Mouse (Mus musculus): ENCODE measurements at regions not wholly inside any gene's neighbourhood (a gene's known extent, or its start where the extent isn't known, plus 50 kb on each side); places are given as distances from the start of the nearest gene placed in this dataset.
"Not testable (repeated sequence)": the region's sequence is repeated elsewhere in the genome, so short reads cannot be mapped to it uniquely, and the experiment has no call there.

DNA sequence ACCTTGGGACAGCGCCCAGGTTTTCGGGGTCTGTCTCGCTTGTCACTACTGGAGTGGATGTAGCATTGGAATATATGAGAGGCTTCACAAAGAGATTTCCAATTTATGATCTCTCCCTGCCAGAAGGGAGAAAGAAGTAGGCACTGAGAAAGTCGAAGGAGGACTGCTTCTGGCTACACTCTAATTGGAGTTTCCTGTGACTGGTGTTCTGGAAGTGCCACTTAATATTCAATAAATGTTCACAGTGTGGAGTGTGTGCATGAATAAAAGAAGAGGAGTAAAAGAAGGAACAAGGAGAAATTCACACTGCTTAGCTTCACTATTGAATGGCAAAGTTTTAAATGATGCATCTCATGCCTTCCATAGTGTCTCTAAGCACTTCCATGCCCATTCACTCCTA, 77.1 kb upstream of the Arhgap42 start:
- H3K4me2 ChIP-seq, result no peak overlapping the region
- no peaks in the 10 kb centered on the region for H3K36me3 ChIP-seq
- no peak overlapping the region for H3K4me3 ChIP-seq (replicated peaks)
- no peak overlapping the region for H3K27ac ChIP-seq
- H3K4me1 ChIP-seq, result no peaks in the 10 kb centered on the region
- WGBS, result 89% methylated on average over 4 of the region's 4 CpGs
- H3K9me3 ChIP-seq, result no peaks in the 10 kb centered on the region
- H3K9ac ChIP-seq, result no peak overlapping the region
- H3K27me3 ChIP-seq (replicated peaks), result no peaks in the 10 kb centered on the region
- ATAC-seq (ENCODE audit: insufficient read depth, low FRiP score, low read depth), result no peak

DNA sequence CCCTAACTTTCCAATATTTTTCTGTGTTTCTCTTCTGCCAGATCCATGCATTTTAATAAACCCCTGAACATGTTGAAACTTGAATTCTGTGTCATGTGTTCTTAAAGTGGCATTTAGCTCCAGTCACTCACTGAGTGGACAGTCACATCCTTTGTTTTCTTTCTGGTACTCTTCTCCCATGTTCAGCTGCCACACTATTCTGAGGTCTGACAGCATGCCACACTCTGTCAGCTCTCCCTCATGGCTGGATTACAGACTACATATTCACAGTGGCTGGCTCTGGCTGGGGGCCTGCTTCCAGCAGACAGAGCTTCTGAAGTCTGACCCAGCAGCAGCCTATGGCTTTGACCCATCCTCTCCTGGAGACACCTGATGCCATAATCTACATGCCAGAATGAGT, 73.4 kb upstream of the Arhgap42 start:
- H3K4me1 ChIP-seq, result no peaks in the 10 kb centered on the region
- no peaks in the 10 kb centered on the region for H3K36me3 ChIP-seq
- H3K4me2 ChIP-seq, result no peak overlapping the region
- H3K27me3 ChIP-seq (replicated peaks), result no peaks in the 10 kb centered on the region
- H3K4me3 ChIP-seq (replicated peaks), result no peak overlapping the region
- no peak for ATAC-seq (ENCODE audit: insufficient read depth, low FRiP score, low read depth)
- H3K9me3 ChIP-seq, result no peaks in the 10 kb centered on the region
- no peak overlapping the region for H3K9ac ChIP-seq
- no peak overlapping the region; the same call in 1 of the 2 replicates for H3K27ac ChIP-seq

DNA sequence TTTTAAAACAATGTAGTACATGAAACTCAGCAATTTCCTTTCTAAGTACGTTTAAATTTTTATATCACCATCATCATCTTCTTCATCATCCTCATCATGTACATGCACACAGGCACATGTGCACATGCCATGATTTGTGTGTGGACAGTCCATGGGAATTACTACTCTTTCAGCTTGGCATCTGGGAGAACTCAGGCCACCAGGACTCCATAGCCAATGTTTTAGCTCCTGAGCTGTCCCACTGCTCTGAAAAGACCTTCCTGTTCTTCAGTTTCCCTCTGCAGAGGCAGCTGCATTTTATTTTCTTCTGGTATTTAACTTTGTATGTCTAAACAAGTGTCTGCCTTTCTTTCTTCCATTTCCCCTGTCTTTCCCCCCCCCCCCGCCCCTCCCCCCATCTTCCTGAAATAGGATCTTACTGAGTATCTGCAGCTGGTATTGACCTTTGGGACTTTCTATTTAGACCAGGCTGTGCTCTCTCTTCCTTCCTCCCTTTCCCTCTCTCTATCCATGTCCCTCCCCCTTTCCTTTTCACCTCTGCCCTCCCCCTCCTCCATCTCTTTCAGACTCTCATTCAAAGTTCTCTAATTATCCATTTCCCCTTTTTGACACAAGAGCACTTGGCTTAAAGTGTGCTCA, 72.8 kb upstream of the Arhgap42 start:
- Histone ChIP-seq H3K4me2 (no peak overlapping the region), H3K4me3 (replicated peaks) (no peak overlapping the region), H3K4me1 (no peaks in the 10 kb centered on the region), H3K27me3 (replicated peaks) (no peaks in the 10 kb centered on the region), H3K36me3 (no peaks in the 10 kb centered on the region), H3K9ac (no peak overlapping the region), H3K9me3 (no peaks in the 10 kb centered on the region), H3K27ac (no peak overlapping the region)
- ATAC-seq (ENCODE audit: insufficient read depth, low FRiP score, low read depth), result no peak
- 80% methylated on average over 1 of the region's 2 CpGs for WGBS

DNA sequence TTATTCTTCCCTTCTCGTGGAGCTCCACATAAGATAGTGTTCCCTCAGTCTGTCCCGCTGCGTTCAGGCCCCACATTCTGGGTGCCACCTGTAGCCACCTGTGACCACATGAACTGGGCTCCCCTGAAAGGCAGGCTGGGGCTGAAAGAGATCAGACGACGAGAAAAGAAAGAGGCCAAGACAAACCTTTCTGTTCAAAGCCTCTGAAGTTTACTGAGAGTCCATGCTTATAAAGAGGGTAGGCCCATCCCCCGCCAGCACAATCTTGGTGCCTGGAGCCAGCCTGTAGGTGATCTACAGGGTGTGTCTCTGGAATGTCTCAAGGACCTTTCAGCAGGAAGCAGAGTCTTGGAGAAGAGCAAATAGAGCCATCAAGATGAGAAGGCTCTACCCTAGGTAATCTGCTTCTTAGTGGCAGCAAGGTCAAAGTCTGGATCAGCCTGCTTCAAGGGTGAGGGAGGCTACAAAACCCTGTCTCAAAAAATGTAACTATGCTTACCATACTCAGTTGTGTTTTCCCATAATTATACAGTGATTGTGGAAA, 72.2 kb upstream of the Arhgap42 start:
- H3K4me3 ChIP-seq (replicated peaks); H3K9ac ChIP-seq; H3K36me3 ChIP-seq; H3K4me1 ChIP-seq; H3K27me3 ChIP-seq (replicated peaks); H3K9me3 ChIP-seq; H3K27ac ChIP-seq; ATAC-seq (ENCODE audit: insufficient read depth, low FRiP score, low read depth); H3K4me2 ChIP-seq: not testable (repeated sequence)
- WGBS, result 59% methylated on average over 6 of the region's 6 CpGs

DNA sequence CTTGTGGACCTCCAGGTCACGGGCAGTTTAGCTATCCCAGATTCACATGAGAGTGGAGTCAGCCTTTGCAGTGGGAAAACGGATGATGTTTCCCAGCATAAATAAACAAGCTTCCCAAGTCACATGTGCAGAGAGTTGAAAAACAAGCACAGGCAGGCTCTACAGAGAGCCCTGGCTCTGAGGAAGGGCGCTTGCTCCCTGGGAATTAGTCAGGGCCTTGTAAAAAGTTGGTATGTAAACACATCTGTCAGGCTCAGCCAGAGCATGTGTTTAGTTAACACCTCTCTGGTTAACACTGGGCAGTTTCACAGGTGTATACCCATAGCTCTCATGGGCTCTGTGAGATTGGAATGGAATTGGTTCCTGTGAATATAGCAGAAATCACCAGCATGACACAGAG, 51.9 kb upstream of the Arhgap42 start:
- H3K9ac ChIP-seq, result no peak overlapping the region
- H3K4me3 ChIP-seq (replicated peaks), result no peak overlapping the region
- no peaks in the 10 kb centered on the region for H3K36me3 ChIP-seq
- peak; percentile 83 for ATAC-seq (ENCODE audit: insufficient read depth, low FRiP score, low read depth)
- 14% methylated on average over 3 of the region's 3 CpGs for WGBS
- no peaks in the 10 kb centered on the region for H3K4me1 ChIP-seq
- H3K4me2 ChIP-seq, result no peak overlapping the region
- no peaks in the 10 kb centered on the region for H3K9me3 ChIP-seq
- H3K27ac ChIP-seq, result no peak overlapping the region
- H3K27me3 ChIP-seq (replicated peaks), result no peaks in the 10 kb centered on the region

DNA sequence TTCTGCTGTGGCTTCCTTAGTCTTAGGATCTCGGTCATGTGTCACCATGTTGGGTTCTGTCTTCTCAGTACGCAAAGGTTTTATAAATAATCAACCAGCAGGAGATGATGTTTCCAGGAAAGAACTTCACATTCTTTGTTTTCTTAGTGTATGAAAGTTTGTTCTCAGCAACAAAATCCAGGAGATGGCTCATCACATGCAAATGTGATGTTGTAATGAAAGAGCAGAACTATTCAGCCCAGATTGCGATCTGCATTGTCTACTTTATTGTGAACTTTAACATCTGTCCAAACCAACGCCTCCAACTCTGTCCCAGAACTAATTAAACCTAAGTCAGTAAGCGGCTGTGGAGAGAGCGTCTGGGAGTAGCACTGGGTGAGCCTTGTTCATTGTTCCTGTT, 50.7 kb upstream of the Arhgap42 start:
- Histone ChIP-seq H3K27me3 (replicated peaks) (no peaks in the 10 kb centered on the region), H3K4me3 (replicated peaks) (no peak overlapping the region), H3K9me3 (no peaks in the 10 kb centered on the region), H3K4me1 (no peaks in the 10 kb centered on the region), H3K9ac (no peak overlapping the region), H3K27ac (no peak overlapping the region), H3K4me2 (no peak overlapping the region), H3K36me3 (no peaks in the 10 kb centered on the region)
- ATAC-seq (ENCODE audit: insufficient read depth, low FRiP score, low read depth), result no peak
- WGBS, result 74% methylated on average over 6 of the region's 6 CpGs
